Mouse (Mus musculus): Measurements from ENCODE around the gene Lcn9.

- TF ChIP-seq HCFC1 (IDR thresholded peaks at IDR 0.05; ENCODE audit: borderline replicate concordance, insufficient read depth, low read length) (no peak), ZC3H11A (IDR thresholded peaks at IDR 0.05; ENCODE audit: borderline replicate concordance, low read depth, low read length) (no peak), MAFK (IDR thresholded peaks at IDR 0.05; ENCODE audit: insufficient read depth, low read depth, low read length) (no peak), CHD2 (IDR thresholded peaks at IDR 0.05; ENCODE audit: low read depth, low read length) (no peak)
Observed at GRCm38 (mm10) chr2:25797635-25798034, 25.3 kb upstream of the Lcn9 start.
